Mouse (Mus musculus) thymus, adult 2 months (tissue): ENCODE measurements around the gene 4930558K02Rik.

Experiments
- CTCF ChIP-seq: fragments of 200-500 bp; IDR thresholded peaks from 2 replicates; pipeline ENCODE4 v1.5.1; 2012; ENCODE audit warnings: mild to moderate bottlenecking, control low read depth, low read length, moderate library complexity, borderline replicate concordance; ENCODE audit not compliant: control insufficient read depth, poor library complexity, insufficient read depth; ENCODE audit errors: extremely low read depth
- POLR2A ChIP-seq: fragments of 200-500 bp; IDR thresholded peaks from 2 replicates; pipeline ENCODE4 v1.6.1; 2012; ENCODE audit warnings: mild to moderate bottlenecking, low read length, control low read depth, moderate library complexity; ENCODE audit not compliant: control insufficient read depth, poor library complexity, insufficient read depth; ENCODE audit errors: extremely low read depth

GRCm38 (mm10) chr1:161896130-161896529, 83.3 kb downstream of the 4930558K02Rik start:
- TF ChIP-seq CTCF (no peak), POLR2A (no peak)
